Mouse (Mus musculus): Measurements from ENCODE around the gene Bptf. TPM values are rescaled to one million over a fixed set of nuclear protein-coding genes. Genes with fewer than 3 reads are reported as not detected.
"Not testable (repeated sequence)": the region's sequence is repeated elsewhere in the genome, so short reads cannot be mapped to it uniquely, and the experiment has no call there.

The Bptf gene
- polyA plus RNA-seq, 1 experiment from 2014 or later, result 25.5 TPM

- no peaks in the 10 kb centered on the region for H3K27me3 ChIP-seq (ENCODE audit: insufficient read depth, poor library complexity, severe bottlenecking)
- H3K27ac ChIP-seq, result no peak overlapping the region
- no peak for DNase-seq (ENCODE audit: low spot score)
- peaks cover 73% of the 10 kb centered on the region for H3K36me3 ChIP-seq
- H3K9me3 ChIP-seq, result no peaks in the 10 kb centered on the region
- peaks cover 15% of the 10 kb centered on the region for H3K4me1 ChIP-seq
- 64% methylated on average over 5 of the region's 5 CpGs for WGBS
- no peak overlapping the region for H3K4me3 ChIP-seq
Observed at GRCm38 (mm10) chr11:107083480-107083879, 48.4 kb downstream of the Bptf start.

GRCm38 (mm10) chr11:107065216-107065785 is 66.6 kb downstream of the Bptf start:
- Histone ChIP-seq H3K4me1 (no peaks in the 10 kb centered on the region), H3K36me3 (peaks cover 90% of the 10 kb centered on the region), H3K9me3 (no peaks in the 10 kb centered on the region), H3K4me3 (no peak overlapping the region), H3K27ac (no peak overlapping the region), H3K27me3 (ENCODE audit: insufficient read depth, poor library complexity, severe bottlenecking) (no peaks in the 10 kb centered on the region)
- 87% methylated on average over 11 of the region's 11 CpGs for WGBS
- DNase-seq (ENCODE audit: low spot score), result no peak

DNA sequence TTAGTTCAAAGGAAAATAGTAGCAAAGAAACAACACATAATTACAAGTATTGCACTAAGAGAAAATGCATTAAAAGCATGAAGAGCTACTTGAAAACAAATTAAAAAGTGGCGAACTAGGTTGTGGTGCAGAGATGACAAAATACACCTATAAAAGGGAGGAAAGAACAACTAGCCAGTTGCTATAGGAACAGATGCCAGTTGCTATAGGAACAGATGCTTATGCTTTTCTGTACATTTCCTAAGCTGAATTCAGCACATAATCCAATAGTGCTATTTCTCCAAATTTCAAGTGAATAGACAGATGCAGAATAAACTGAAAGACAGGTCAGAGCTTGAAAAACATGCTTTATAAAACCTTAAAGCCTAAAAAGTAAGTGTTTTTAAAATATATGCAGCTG is 67.3 kb downstream of the Bptf start:
- Histone ChIP-seq H3K27ac (no peak overlapping the region), H3K4me3 (no peak overlapping the region), H3K9me3 (no peaks in the 10 kb centered on the region), H3K4me1 (no peaks in the 10 kb centered on the region), H3K27me3 (ENCODE audit: insufficient read depth, poor library complexity, severe bottlenecking) (no peaks in the 10 kb centered on the region), H3K36me3 (peaks cover 89% of the 10 kb centered on the region)
- DNase-seq (ENCODE audit: low spot score), result no peak
- 93% methylated on average over 1 of the region's 1 CpGs for WGBS

GRCm38 (mm10) chr11:107063067-107063466 is 68.9 kb downstream of the Bptf start:
- Histone ChIP-seq H3K9me3 (no peaks in the 10 kb centered on the region), H3K4me3 (no peak overlapping the region), H3K27ac (no peak overlapping the region), H3K4me1 (no peaks in the 10 kb centered on the region), H3K27me3 (ENCODE audit: insufficient read depth, poor library complexity, severe bottlenecking) (no peaks in the 10 kb centered on the region), H3K36me3 (peaks cover 95% of the 10 kb centered on the region)
- DNase-seq (ENCODE audit: low spot score), result no peak
- WGBS, result 88% methylated on average over 3 of the region's 3 CpGs

GRCm38 (mm10) chr11:107060941-107061340 is 71.0 kb downstream of the Bptf start:
- H3K36me3 ChIP-seq, result peaks cover 95% of the 10 kb centered on the region
- H3K27me3 ChIP-seq (ENCODE audit: insufficient read depth, poor library complexity, severe bottlenecking), result no peaks in the 10 kb centered on the region
- H3K9me3 ChIP-seq, result no peaks in the 10 kb centered on the region
- no peaks in the 10 kb centered on the region for H3K4me1 ChIP-seq
- no peak overlapping the region for H3K27ac ChIP-seq
- 93% methylated on average over 1 of the region's 1 CpGs for WGBS
- H3K4me3 ChIP-seq, result no peak overlapping the region
- DNase-seq (ENCODE audit: low spot score), result no peak

- DNase-seq (ENCODE audit: low spot score); H3K9me3 ChIP-seq; H3K4me1 ChIP-seq; H3K27me3 ChIP-seq (ENCODE audit: insufficient read depth, poor library complexity, severe bottlenecking); H3K4me3 ChIP-seq; H3K27ac ChIP-seq: not testable (repeated sequence)
- WGBS, result 91% methylated on average over 3 of the region's 3 CpGs
- H3K36me3 ChIP-seq, result peaks cover 95% of the 10 kb centered on the region
Observed at GRCm38 (mm10) chr11:107059634-107060033, 72.3 kb downstream of the Bptf start.

DNA sequence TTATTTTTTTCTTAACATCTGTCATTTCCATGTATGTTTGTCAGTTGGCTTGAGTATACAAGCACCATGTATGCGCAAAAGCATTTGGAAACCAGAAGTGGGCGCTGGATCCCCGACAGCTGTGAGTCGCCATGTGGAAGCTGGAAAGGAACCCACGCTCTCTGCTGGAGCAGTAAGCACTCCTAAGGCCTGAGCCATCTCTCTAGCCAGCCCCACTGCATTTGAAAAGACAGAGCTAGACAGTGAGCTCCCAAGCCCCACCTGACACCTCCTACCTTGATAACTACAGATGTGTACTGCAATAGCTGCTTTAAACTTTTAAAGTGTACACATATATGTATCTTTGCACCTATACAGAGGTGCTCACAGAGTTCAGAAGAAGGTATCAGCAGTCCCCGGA is 74.5 kb downstream of the Bptf start:
- H3K4me3 ChIP-seq, result no peak overlapping the region
- H3K27ac ChIP-seq, result no peak overlapping the region
- peaks cover 96% of the 10 kb centered on the region for H3K36me3 ChIP-seq
- 92% methylated on average over 6 of the region's 6 CpGs for WGBS
- H3K9me3 ChIP-seq, result no peaks in the 10 kb centered on the region
- no peaks in the 10 kb centered on the region for H3K4me1 ChIP-seq
- no peak for DNase-seq (ENCODE audit: low spot score)
- H3K27me3 ChIP-seq (ENCODE audit: insufficient read depth, poor library complexity, severe bottlenecking), result no peaks in the 10 kb centered on the region

GRCm38 (mm10) chr11:107054870-107055269 is 77.1 kb downstream of the Bptf start:
- Histone ChIP-seq H3K36me3 (peaks cover 88% of the 10 kb centered on the region), H3K4me3 (no peak overlapping the region), H3K27me3 (ENCODE audit: insufficient read depth, poor library complexity, severe bottlenecking) (no peaks in the 10 kb centered on the region), H3K27ac (no peak overlapping the region), H3K9me3 (no peaks in the 10 kb centered on the region), H3K4me1 (no peaks in the 10 kb centered on the region)
- no peak for DNase-seq (ENCODE audit: low spot score)
- WGBS, result 90% methylated on average over 6 of the region's 6 CpGs

- Histone ChIP-seq H3K4me1 (no peaks in the 10 kb centered on the region), H3K36me3 (peaks cover 54% of the 10 kb centered on the region), H3K9me3 (no peaks in the 10 kb centered on the region), H3K27ac (no peak overlapping the region), H3K27me3 (ENCODE audit: insufficient read depth, poor library complexity, severe bottlenecking) (no peaks in the 10 kb centered on the region), H3K4me3 (no peak overlapping the region)
- no peak for DNase-seq (ENCODE audit: low spot score)
- WGBS, result 89% methylated on average over 15 of the region's 15 CpGs
Observed at GRCm38 (mm10) chr11:107046766-107047620, 84.9 kb downstream of the Bptf start.

GRCm38 (mm10) chr11:107045546-107045945 is 86.4 kb downstream of the Bptf start:
- no peak overlapping the region for H3K27ac ChIP-seq
- H3K9me3 ChIP-seq, result no peaks in the 10 kb centered on the region
- peaks cover 57% of the 10 kb centered on the region for H3K36me3 ChIP-seq
- 92% methylated on average over 4 of the region's 4 CpGs for WGBS
- no peaks in the 10 kb centered on the region for H3K27me3 ChIP-seq (ENCODE audit: insufficient read depth, poor library complexity, severe bottlenecking)
- no peak overlapping the region for H3K4me3 ChIP-seq
- no peak for DNase-seq (ENCODE audit: low spot score)
- no peaks in the 10 kb centered on the region for H3K4me1 ChIP-seq

- WGBS, result 32% methylated on average over 5 of the region's 5 CpGs
- Histone ChIP-seq H3K27ac (no peak overlapping the region), H3K27me3 (ENCODE audit: insufficient read depth, poor library complexity, severe bottlenecking) (no peaks in the 10 kb centered on the region), H3K4me1 (no peaks in the 10 kb centered on the region), H3K4me3 (no peak overlapping the region), H3K36me3 (peaks cover 68% of the 10 kb centered on the region), H3K9me3 (no peaks in the 10 kb centered on the region)
- no peak for DNase-seq (ENCODE audit: low spot score)
Observed at GRCm38 (mm10) chr11:107044321-107044720, 87.6 kb downstream of the Bptf start.

GRCm38 (mm10) chr11:107043361-107043760 is 88.6 kb downstream of the Bptf start:
- Histone ChIP-seq H3K4me1 (no peaks in the 10 kb centered on the region), H3K36me3 (peaks cover 78% of the 10 kb centered on the region)
- WGBS, result 91% methylated on average over 11 of the region's 11 CpGs

DNA sequence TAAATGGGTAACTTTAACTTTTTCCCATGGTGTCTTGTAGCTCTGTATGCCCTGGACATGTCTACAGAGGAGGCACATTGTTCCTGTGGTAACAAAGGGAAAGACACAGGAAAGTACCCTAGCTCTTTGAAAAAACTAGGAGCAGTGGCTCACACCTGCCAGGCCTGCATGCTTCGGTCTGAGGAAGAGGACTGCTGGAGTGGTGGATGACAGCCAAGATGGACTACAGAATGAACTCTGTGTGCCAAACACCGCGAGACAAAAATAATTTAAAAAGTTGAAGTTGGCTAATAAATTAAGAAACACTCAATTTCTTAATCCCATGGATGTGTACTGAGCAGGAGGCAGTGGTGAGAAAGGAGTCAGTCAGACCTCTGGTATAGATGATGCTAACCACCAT is 90.5 kb downstream of the Bptf start:
- Histone ChIP-seq H3K9me3 (no peaks in the 10 kb centered on the region), H3K36me3 (peaks cover 83% of the 10 kb centered on the region), H3K4me1 (no peaks in the 10 kb centered on the region), H3K4me3 (no peak overlapping the region), H3K27ac (no peak overlapping the region), H3K27me3 (ENCODE audit: insufficient read depth, poor library complexity, severe bottlenecking) (no peaks in the 10 kb centered on the region)
- DNase-seq (ENCODE audit: low spot score), result no peak
- WGBS, result 96% methylated on average over 3 of the region's 3 CpGs

More at GRCm38 (mm10) chr11:107043361-107043760, 88.6 kb downstream of the Bptf start:
- Histone ChIP-seq H3K27ac (no peak overlapping the region), H3K27me3 (ENCODE audit: insufficient read depth, poor library complexity, severe bottlenecking) (no peaks in the 10 kb centered on the region), H3K9me3 (no peaks in the 10 kb centered on the region), H3K4me3 (no peak overlapping the region)
- DNase-seq (ENCODE audit: low spot score), result no peak

Data from heart, embryonic 10.5 days (tissue).